Mouse (Mus musculus) right cerebral cortex, adult 2 months (tissue): ENCODE measurements around the gene Actl6a.

Experiments
- DNase-seq, 2 experiments: peaks; one replicate each; pipeline ENCODE4 v3.0.0; 2021 to 2022; ENCODE audit warnings: low spot score in 2 of 2

Actl6a gene

DNA sequence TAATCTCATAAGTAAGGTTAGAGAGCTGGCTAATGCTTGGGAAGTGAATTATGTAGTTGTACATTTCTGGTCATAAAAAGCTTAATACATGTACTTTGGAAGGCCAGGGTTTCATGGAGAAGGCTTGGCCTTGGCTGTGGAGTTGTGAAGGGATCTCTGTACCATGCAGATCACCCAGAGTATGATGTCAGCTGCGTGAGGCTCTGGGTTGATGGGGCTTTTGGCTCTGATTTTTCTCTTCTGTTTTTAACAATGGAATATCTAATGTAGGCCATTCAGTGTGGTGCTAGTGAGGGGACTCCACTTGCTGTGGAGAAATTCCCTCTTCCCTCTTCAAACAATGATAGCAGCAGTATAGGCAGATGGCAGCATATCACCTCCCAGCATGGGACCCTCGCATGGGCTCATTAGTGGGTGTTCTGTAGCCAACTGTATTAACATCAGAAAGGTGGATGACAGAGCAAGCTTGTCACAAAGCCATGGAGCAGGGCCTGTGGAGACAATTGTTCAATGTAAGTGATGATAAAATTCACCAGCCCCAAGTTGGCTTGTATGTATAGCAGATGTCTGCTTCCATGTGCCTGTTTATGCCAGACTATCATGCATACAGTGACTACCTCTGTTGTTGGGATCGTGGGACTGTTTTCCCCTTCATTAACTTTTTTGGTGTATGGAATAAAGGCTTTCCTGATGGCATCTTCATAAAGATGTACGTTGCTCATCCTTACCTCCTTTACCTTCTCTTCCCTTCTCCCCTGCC lies 43.9 kb downstream of the Actl6a start:
- no peak for DNase-seq

DNA sequence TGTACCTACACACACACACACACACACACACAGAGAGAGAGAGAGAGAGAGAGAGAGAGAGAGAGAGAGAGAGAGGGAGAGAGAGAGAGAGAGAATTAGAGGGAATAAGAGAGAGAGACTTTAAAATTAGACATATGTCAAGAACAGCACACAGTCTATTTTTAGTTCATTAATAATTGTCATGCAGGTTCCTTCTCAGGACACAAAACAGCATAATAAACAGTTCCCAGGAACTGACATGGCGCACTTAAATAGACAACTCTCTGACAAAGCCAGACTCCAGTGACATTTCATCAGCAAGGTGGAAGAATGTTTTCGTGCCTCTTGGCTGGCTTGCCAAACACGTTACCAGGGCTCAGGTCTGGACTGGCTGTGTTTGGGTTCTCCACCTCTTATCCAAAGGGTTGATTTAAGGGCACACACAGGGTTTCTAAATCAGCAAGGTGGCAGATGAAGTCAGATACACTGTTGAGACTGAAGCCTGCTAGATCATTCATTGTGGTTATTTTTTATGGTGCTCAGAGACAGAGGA lies 48.4 kb downstream of the Actl6a start:
- no peak for DNase-seq

GRCm38 (mm10) chr3:32759212-32759611 lies 53.1 kb downstream of the Actl6a start:
- no peak for DNase-seq

DNA sequence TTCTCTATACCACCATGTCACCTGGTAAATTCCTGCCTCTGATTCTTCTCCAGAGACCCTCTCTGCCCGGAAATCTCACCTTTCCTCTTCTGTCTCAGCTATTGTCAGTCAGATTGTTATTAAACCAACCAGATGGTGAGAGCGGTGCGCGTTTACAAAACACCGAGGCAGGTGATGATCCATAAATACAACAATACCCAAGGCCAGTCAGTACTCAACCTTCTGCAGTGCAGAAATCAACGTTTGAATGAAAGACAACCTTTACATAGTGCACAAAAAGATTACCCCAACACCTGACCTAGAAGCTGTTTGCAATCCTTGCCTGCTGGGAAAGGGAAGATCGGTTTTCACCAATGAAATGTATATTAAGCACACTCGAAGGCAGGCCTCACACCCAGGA lies 56.9 kb downstream of the Actl6a start:
- DNase-seq, result no peak

- DNase-seq, result no peak
These were observed 57.8 kb downstream of the Actl6a start for GRCm38 (mm10) chr3:32763902-32764301.

DNA sequence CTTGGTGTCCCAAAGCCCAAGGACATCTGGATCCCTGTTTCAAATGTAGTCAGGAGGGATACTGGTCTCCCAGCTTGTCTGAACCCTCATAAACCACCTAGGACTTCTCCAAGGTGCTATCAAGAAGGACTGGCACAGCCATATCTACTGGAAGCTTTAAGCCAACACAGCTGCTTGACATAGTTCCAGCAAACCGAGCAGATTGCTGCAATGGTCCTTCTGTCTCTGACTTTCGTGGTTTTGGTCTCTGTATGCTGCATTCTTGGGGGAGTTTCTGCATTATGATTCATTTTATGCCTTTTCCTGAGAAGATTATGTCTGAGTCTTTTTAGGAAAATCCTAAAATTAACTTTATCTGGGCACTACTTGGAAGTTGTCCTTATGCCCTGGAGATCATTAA lies 64.7 kb downstream of the Actl6a start:
- no peak for DNase-seq
